Mouse (Mus musculus) MN1 (cell line): ENCODE data around the gene Rnf39.
"Not testable (repeated sequence)": the region's sequence is repeated elsewhere in the genome, so short reads cannot be mapped to it uniquely, and the experiment has no call there.

Source experiments
- DNase-seq: peaks from one replicate; pipeline ENCODE4 v3.0.0-alpha.2; 2016; ENCODE audit warnings: low spot score

Rnf39 gene

GRCm38 (mm10) chr17:36982253-36983155 lies 39.8 kb downstream of the Rnf39 start:
- DNase-seq = no peak

- no peak for DNase-seq
Observed at GRCm38 (mm10) chr17:36988475-36988874, 45.8 kb downstream of the Rnf39 start.

- no peak for DNase-seq
Observed at GRCm38 (mm10) chr17:36989437-36989836, 46.7 kb downstream of the Rnf39 start, which contains the start of gene H2-M5. Gene H2-M5 (minus strand): TSS chr17:36989537.

GRCm38 (mm10) chr17:36990630-36991029 lies 47.9 kb downstream of the Rnf39 start:
- not testable (repeated sequence) for DNase-seq

GRCm38 (mm10) chr17:36992336-36993104 lies 49.8 kb downstream of the Rnf39 start:
- DNase-seq = no peak

GRCm38 (mm10) chr17:36993770-36994325 lies 51.1 kb downstream of the Rnf39 start:
- DNase-seq = no peak

GRCm38 (mm10) chr17:36994528-36994927 lies 51.8 kb downstream of the Rnf39 start:
- no peak for DNase-seq

GRCm38 (mm10) chr17:36995448-36995847 lies 52.7 kb downstream of the Rnf39 start:
- no peak for DNase-seq

GRCm38 (mm10) chr17:36997033-36997735 lies 54.5 kb downstream of the Rnf39 start:
- peak; percentile 87 for DNase-seq
